Mouse (Mus musculus) neural tube, embryonic 11.5 days (tissue): ENCODE measurements around the gene Hist1h4c. TPM values are rescaled to one million over a fixed set of nuclear protein-coding genes. Genes with fewer than 3 reads are reported as not detected.
"Not testable (repeated sequence)": the region's sequence is repeated elsewhere in the genome, so short reads cannot be mapped to it uniquely, and the experiment has no call there.

Experiments
- ATAC-seq: fragments of 200-750 bp; cut with Nextera tagmentation; 2 replicates; pipeline ENCODE4 v1.8.0; 2017; ENCODE audit warnings: moderate number of reproducible peaks, mild to moderate bottlenecking, moderate TSS enrichment, moderate library complexity; ENCODE audit not compliant: insufficient read depth, low FRiP score, low TSS enrichment
- DNase-seq: peaks from one replicate; pipeline ENCODE4 v3.0.0-alpha.2; 2015; ENCODE audit warnings: low spot score
- H3K27ac ChIP-seq: fragments of 300-500 bp; sonication (generic); 2 replicates; pipeline ENCODE4 v1.5.1; 2014; ENCODE audit warnings: low read depth, mild to moderate bottlenecking, low read length
- H3K27me3 ChIP-seq: fragments of 300-500 bp; sonication (generic); 2 replicates; pipeline ENCODE4 v1.6.1; 2014; ENCODE audit warnings: mild to moderate bottlenecking, low read length, mixed read lengths; ENCODE audit not compliant: control insufficient read depth, insufficient read depth
- H3K36me3 ChIP-seq: fragments of 300-500 bp; sonication (generic); 2 replicates; pipeline ENCODE4 v1.6.1; 2014; ENCODE audit warnings: mild to moderate bottlenecking, low read length, moderate library complexity, mixed read lengths; ENCODE audit not compliant: control insufficient read depth, insufficient read depth
- H3K4me1 ChIP-seq: fragments of 300-500 bp; sonication (generic); 2 replicates; pipeline ENCODE4 v1.6.1; 2014; ENCODE audit warnings: low read length, mixed read lengths; ENCODE audit not compliant: control insufficient read depth, insufficient read depth
- H3K4me2 ChIP-seq: fragments of 300-500 bp; sonication (generic); 2 replicates; pipeline ENCODE4 v1.6.1; 2014; ENCODE audit warnings: low read depth, mild to moderate bottlenecking, moderate library complexity
- H3K4me3 ChIP-seq: fragments of 300-500 bp; sonication (generic); 2 replicates; pipeline ENCODE4 v1.5.1; 2014; ENCODE audit warnings: low read depth, low read length
- H3K9ac ChIP-seq: fragments of 300-500 bp; sonication (generic); 2 replicates; pipeline ENCODE4 v1.6.1; 2014; ENCODE audit warnings: mild to moderate bottlenecking, low read length
- H3K9me3 ChIP-seq: fragments of 300-500 bp; sonication (generic); 2 replicates; pipeline ENCODE4 v1.6.1; 2016; ENCODE audit warnings: low read length; ENCODE audit not compliant: control insufficient read depth
- WGBS: fragments of 180-500 bp; shearing (Covaris S2); extraction: QIAGEN DNeasy Blood & Tissue Kit; methylation state at CpG from one replicate; pipeline ENCODE4 v1.1.7; 2014; 5-methylcytosine and 5-hydroxymethylcytosine counted together
- polyA plus RNA-seq: library from polyadenylated mRNA; unstranded; fragments of >200 nt; fragmentation: Nextera tagmentation; extraction: Ambion mirVana; gene quantifications from 2 replicates; pipeline ENCODE4 v1.2.1, GENCODE M21; 2014

Hist1h4c gene
- polyA plus RNA-seq, 1 experiment from 2014 or later, result 5.2 TPM

DNA sequence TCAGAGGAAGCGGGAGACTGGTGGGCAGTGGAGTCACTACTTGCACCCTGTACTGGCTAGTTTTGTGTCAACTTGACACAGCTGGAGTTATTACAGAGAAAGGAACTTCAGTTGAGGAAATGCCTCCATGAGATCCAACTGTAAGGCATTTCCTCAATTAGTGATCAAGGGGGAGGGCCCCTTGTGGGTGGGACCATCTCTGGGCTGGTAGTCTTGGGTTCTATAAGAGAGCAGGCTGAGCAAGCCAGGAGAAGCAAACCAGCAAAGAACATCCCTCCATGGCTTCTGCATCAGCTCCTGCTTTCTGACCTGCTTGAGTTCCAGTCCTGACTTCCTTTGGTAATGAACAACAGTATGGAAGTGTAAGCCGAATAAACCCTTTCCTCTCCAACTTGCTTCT lies 4.5 kb upstream of the Hist1h4c start:
- H3K27me3 ChIP-seq, H3K4me3 ChIP-seq, H3K9ac ChIP-seq, H3K4me1 ChIP-seq, H3K9me3 ChIP-seq, H3K27ac ChIP-seq, DNase-seq, H3K4me2 ChIP-seq, ATAC-seq, H3K36me3 ChIP-seq: not testable (repeated sequence)
- 89% methylated on average over 2 of the region's 2 CpGs for WGBS

DNA sequence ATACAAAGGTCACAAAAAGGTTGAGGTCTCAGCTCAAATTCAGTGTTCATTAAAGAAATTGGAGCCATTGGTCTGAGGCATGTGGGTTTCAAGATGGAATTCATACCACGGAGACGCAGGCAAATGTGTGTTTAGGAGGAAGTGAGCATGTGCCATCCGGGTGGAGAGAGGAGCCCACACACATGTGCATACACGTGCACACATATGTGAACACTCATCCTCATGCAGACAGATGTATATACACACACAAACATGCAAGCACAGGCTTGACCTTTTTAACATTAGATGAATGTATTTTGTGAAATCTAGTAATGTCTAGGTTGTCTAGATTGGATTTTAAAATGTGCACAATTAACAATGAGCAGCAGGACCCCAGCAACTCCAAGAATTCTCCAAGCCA lies 4.0 kb upstream of the Hist1h4c start:
- H3K9me3 ChIP-seq, result no peaks in the 10 kb centered on the region
- 0 out of 2 replicates have a peak, but pooled peaks cover 3% of the 10 kb centered on the region for H3K4me1 ChIP-seq
- no peaks in the 10 kb centered on the region for H3K36me3 ChIP-seq
- 86% methylated on average over 4 of the region's 4 CpGs for WGBS
- H3K9ac ChIP-seq, result no peak overlapping the region
- no peak for DNase-seq
- H3K4me3 ChIP-seq, result no peak overlapping the region
- no peak overlapping the region for H3K27ac ChIP-seq
- H3K4me2 ChIP-seq, result no peak overlapping the region
- ATAC-seq, result no peak
- H3K27me3 ChIP-seq, result no peaks in the 10 kb centered on the region

DNA sequence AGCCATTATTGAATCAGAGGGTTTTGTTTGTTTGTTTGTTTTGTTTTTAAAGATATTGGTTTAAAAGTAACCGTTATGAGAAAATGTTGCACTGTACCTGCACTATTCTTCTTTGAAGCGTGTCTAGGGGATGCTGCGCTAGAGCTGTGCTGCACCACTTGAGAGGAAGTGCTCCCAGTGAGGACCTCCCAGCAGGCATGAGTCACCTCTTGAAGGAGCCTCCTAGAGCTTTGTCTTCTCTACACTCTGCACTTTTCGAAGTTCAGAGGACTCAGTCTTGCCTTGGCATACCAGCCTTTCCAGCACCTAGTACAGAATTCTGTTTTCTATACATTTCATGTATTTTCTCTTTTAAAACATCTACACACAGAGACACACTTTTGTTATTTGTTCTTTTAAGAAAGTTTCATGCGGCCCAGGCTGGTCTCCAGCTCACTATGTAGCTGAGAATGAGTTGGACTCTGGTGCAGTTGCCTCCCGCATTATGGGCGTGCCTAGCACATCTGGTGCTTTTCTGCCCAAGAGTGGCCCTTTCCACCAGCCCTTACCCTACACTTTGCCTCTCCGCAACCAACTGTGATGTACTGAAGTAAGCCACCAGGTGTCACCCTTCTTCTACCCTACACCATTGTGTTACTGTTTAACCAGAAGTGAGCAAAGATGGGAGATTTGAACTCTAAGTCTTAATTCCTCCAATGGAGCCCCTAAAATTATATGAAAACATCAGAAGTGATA lies 2.7 kb upstream of the Hist1h4c start:
- Histone ChIP-seq H3K9me3 (no peaks in the 10 kb centered on the region), H3K27me3 (no peaks in the 10 kb centered on the region), H3K4me3 (no peak overlapping the region), H3K9ac (no peak overlapping the region), H3K27ac (no peak overlapping the region), H3K4me2 (no peak overlapping the region), H3K4me1 (0 out of 2 replicates have a peak, but pooled peaks cover 3% of the 10 kb centered on the region), H3K36me3 (no peaks in the 10 kb centered on the region)
- peak; percentile 43; the same call in 1 of the 2 replicates for ATAC-seq
- 36% methylated on average over 8 of the region's 8 CpGs for WGBS
- peak; percentile 71 for DNase-seq

DNA sequence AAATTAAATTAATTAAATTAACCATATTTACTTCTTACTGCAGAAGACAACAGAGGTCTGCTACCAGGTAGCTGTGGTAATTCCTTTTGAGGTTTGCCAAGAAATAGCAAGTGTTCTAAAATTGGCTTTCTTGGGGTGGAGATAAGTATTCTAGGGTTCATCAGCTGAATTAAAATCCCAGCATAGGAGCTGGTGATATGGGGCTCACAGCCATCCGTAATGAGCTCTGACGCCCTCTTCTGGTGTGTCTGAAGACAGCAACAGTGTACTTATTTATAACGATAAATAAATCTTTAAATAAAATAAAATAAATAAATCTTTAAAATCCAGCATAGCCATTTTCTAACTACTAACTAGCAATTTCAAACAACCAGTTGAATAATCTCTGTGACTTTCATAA lies 1.5 kb upstream of the Hist1h4c start:
- Histone ChIP-seq H3K4me3 (no peak overlapping the region), H3K36me3 (no peaks in the 10 kb centered on the region), H3K27me3 (no peaks in the 10 kb centered on the region), H3K9ac (no peak overlapping the region), H3K4me2 (no peak overlapping the region), H3K4me1 (0 out of 2 replicates have a peak, but pooled peaks cover 3% of the 10 kb centered on the region), H3K9me3 (no peaks in the 10 kb centered on the region), H3K27ac (no peak overlapping the region)
- ATAC-seq (no peak), DNase-seq (no peak)
- 69% methylated on average over 3 of the region's 3 CpGs for WGBS

DNA sequence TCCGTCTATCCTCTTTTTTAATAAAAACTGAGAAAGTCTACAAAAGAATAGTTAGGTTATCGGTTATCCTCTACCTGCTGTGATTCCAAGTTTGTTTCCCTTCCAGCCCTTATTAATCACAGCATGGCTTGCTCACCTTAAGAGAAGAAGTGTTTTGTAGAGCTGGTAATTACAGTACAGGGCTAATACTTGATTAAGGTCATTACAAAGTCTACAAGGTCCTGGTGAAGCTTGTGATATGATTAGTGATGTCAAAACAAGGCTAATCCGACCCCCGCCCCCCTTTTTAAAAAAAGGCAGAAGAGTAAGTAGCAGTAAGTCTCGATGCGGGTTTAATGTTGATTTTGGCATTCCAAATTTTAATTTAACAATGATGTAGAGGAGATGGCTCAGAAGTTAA lies 742 bp upstream of the Hist1h4c start:
- no peaks in the 10 kb centered on the region for H3K36me3 ChIP-seq
- 0 out of 2 replicates have a peak, but pooled peaks cover 3% of the 10 kb centered on the region for H3K4me1 ChIP-seq
- no peak for ATAC-seq
- H3K4me3 ChIP-seq, result no peak overlapping the region
- H3K4me2 ChIP-seq, result peak overlapping the region; percentile 31; the same call in 1 of the 2 replicates
- DNase-seq, result no peak
- no peaks in the 10 kb centered on the region for H3K9me3 ChIP-seq
- H3K9ac ChIP-seq, result no peak overlapping the region
- peak overlapping the region; percentile 77; the same call in 1 of the 2 replicates for H3K27ac ChIP-seq
- WGBS, result 76% methylated on average over 6 of the region's 6 CpGs
- no peaks in the 10 kb centered on the region for H3K27me3 ChIP-seq

DNA sequence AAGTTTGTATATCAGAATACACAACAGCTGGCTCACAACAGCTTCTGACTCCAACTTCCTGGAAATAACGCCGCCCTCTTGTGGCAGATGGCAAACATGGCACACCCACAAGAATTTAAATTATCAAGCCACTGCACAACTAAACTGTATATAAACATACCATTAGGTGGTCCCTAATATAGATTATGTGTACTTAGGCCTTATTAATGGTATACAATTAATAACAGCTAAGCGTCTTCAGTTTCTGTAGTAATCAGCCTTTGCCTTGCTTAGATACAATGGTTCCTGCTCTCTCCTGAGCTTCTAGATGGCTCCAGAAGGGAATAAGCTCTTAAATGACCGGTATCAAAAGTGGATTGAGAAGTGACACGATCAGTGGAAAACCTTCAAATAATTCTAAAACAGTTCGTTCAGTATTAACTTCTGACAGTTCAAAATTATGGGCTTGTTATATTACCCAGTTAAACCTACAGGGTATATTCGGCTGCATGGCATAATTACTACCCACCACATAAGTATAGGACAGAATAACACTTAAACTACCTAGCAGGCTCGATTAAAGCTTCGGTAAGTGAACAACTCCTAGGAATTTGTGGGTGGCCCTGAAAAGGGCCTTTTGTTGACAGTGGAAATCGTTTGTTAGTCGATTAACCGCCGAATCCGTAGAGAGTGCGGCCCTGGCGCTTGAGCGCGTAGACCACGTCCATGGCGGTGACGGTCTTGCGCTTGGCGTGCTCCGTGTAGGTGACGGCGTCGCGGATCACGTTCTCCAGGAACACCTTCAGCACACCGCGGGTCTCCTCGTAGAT lies 559 bp downstream of the Hist1h4c start:
- Histone ChIP-seq H3K4me1 (0 out of 2 replicates have a peak, but pooled peaks cover 3% of the 10 kb centered on the region), H3K4me2 (peak overlapping the region; percentile 51), H3K4me3 (peak overlapping the region; percentile 40), H3K27ac (peak overlapping the region; percentile 77), H3K9me3 (no peaks in the 10 kb centered on the region), H3K9ac (peak overlapping the region; percentile 54), H3K36me3 (no peaks in the 10 kb centered on the region), H3K27me3 (no peaks in the 10 kb centered on the region)
- ATAC-seq, result peak; percentile 79
- under 1% methylated on average over 20 of the region's 32 CpGs for WGBS
- DNase-seq, result peak; percentile 73

DNA sequence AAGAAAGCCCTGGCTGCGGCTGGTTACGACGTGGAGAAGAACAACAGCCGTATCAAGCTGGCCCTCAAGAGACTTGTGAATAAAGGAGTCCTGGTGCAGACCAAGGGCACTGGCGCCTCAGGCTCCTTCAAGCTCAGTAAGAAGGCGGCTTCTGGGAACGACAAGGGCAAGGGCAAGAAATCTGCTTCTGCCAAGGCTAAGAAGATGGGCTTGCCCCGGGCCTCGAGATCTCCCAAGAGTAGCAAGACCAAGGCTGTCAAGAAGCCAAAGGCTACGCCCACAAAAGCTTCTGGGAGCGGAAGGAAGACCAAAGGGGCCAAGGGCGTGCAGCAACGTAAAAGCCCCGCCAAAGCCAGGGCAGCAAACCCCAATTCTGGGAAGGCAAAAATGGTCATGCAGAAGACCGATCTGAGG lies 2.2 kb downstream of the Hist1h4c start:
- Histone ChIP-seq H3K4me2 (no peak overlapping the region), H3K27ac (peak overlapping the region; percentile 17; the same call in 1 of the 2 replicates), H3K9ac (no peak overlapping the region), H3K36me3 (no peaks in the 10 kb centered on the region), H3K9me3 (no peaks in the 10 kb centered on the region), H3K4me1 (0 out of 2 replicates have a peak, but pooled peaks cover 3% of the 10 kb centered on the region), H3K4me3 (no peak overlapping the region), H3K27me3 (no peaks in the 10 kb centered on the region)
- DNase-seq (no peak), ATAC-seq (no peak)
- 54% methylated on average over 15 of the region's 15 CpGs for WGBS

DNA sequence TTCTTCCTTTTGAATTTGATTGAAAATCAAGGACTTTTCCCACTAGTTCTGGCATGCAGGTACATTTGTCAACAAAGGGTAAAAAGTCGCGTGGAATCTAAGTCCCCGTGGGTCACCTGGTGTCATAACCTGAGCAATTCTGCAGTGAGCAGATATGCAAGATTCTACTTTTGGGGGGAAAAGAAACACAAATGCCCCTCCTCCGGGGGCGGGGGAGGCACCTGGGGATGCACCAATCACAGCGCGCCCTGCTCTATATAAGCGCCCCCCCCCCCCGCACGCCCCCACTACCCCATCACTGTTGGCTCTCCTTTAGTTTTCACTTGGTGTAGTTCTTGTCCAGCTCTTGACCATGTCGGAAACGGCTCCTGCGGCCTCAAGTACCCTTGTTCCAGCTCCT lies 2.7 kb downstream of the Hist1h4c start, which contains the start of gene Hist1h1t:
TSS of gene Hist1h1t (plus strand) at position 301 of the 400 bp plus-strand sequence.
- H3K27ac ChIP-seq, result peak within 1 kb of the TSS; percentile 17; the same call in 1 of the 2 replicates
- no peaks in the 10 kb centered on the region for H3K36me3 ChIP-seq
- no peak within 1 kb of the TSS for H3K4me2 ChIP-seq
- no peak within 1 kb of the TSS for H3K4me3 ChIP-seq
- ATAC-seq (no peak), DNase-seq (no peak)
- 58% methylated on average over 10 of the region's 13 CpGs for WGBS
- H3K4me1 ChIP-seq, result 0 out of 2 replicates have a peak, but pooled peaks cover 3% of the 10 kb centered on the region
- no peaks in the 10 kb centered on the region for H3K27me3 ChIP-seq
- no peaks in the 10 kb centered on the region for H3K9me3 ChIP-seq
- no peak within 1 kb of the TSS for H3K9ac ChIP-seq
